Mouse (Mus musculus) ovary, adult 2 months (tissue): Measurements from ENCODE around the gene Vmn1r230. TPM values are rescaled to one million over a fixed set of nuclear protein-coding genes. Genes with fewer than 3 reads are reported as not detected.

Experiments
- polyA plus RNA-seq: library from polyadenylated mRNA; depleted of rRNA; stranded (reverse); fragments of >200 nt; gene quantifications from 2 replicates; pipeline ENCODE4 v1.2.3, GENCODE M21; 2012; rRNA removed

Vmn1r230 gene
- not detected in 2 replicates for polyA plus RNA-seq

DNA sequence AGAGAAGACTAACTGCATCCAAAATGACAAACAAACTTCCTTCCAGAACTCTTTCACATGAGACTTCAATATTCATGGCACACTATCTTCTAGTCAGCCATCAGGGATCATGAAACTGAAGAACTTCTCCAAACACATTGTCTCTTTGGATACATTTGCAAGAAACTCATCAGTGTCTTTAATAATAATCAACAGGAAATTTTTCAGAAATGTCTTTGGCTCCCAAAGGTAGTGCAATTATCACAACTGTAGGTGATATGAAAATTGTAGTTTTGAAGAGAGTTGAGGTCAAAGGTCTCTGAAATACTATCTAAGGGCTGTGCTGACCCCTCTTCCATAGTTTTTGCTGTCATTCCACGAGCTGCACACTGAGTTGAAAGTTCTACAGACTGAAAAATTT is at the start of gene Vmn1r230:
Gene Vmn1r230 (plus strand): TSS at position 301 of the 400 bp plus-strand sequence.

GRCm38 (mm10) chr17:20811255-20811654 is 29.0 kb upstream of the Vmn1r230 start, which contains the start of gene Vmn1r229:
Gene Vmn1r229, plus strand, starts transcription at chr17:20811555.

Other genes with a start within 250 kb of the Vmn1r230 start
- not detected in 2 replicates for gene Vmn2r110, start 244.0 kb upstream of the Vmn1r230 start, polyA plus RNA-seq
- gene Fpr-rs3, start 215.6 kb upstream of the Vmn1r230 start, polyA plus RNA-seq, result not detected in 2 replicates
- not detected in 2 replicates for gene Vmn1r226, start 157.6 kb upstream of the Vmn1r230 start, polyA plus RNA-seq
- gene Vmn1r227, start 110.6 kb upstream of the Vmn1r230 start, polyA plus RNA-seq, result not detected in 2 replicates
- not detected in 2 replicates for gene Vmn1r228, start 54.3 kb upstream of the Vmn1r230 start, polyA plus RNA-seq
- gene Vmn1r229, start 28.9 kb upstream of the Vmn1r230 start, polyA plus RNA-seq, result not detected in 2 replicates
- not detected in 2 replicates for gene Vmn1r231, start 64.6 kb downstream of the Vmn1r230 start, polyA plus RNA-seq
- gene Vmn1r232, start 79.3 kb downstream of the Vmn1r230 start, polyA plus RNA-seq, result not detected in 2 replicates
- gene Ppp2r1a, start 104.9 kb downstream of the Vmn1r230 start, polyA plus RNA-seq, result 189 and 212 TPM in 2 replicates
- not detected in 2 replicates for gene Vmn1r233, start 156.0 kb downstream of the Vmn1r230 start, polyA plus RNA-seq
- 1.1 and 2.2 TPM in 2 replicates for gene Zfp160, start 168.5 kb downstream of the Vmn1r230 start, polyA plus RNA-seq